Mouse (Mus musculus): ENCODE data around the gene Art1.
A peak's percentile ranks its signal among the peaks of the same experiment; 100 is the strongest.

The Art1 gene

DNA sequence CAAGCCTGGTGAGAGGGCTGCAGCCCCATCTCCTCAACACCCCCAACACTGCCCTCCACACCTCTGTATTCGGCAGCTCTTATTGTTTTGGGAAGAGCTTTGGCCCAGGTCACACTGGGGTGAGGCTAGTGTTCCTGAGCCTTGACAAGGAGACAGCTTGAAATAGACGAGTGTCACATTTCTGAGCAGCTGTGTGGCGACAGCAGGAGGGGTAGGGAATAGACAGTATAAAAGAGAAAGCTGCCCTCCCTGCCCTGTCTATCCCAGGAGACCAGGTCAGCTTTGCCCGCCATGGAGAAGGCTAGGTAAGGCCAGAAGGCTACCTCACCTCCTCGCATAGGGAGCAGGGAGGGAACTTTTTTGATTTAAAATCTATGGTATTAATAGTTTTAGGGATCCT, at the start of gene Art1:
TSS of gene Art1 (plus strand) at position 257 of the 400 bp plus-strand sequence.
- DNase-seq (ENCODE audit: low read depth): no peak

DNA sequence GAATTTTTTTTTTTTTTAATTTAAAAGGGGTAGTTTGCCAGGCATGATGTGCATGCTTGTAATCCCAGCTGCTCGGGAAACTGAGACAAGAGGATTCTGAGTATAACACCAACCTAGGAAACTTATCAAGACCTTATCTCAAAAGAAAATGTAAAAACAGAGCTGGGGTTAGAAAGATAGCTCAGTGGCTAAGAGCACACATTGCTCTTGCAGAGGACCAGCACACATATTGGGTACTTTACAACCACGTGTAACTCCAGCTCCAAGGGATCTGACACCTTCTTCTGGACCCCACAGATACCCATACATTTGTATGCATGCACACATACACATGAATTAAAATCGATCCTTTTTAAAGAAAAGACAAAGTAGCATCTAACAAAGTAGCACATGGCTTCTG, 40.2 kb upstream of the Art1 start:
- DNase-seq (ENCODE audit: low read depth): no peak

- no peak for DNase-seq (ENCODE audit: low read depth)
Observed at GRCm38 (mm10) chr7:102062203-102062602, 39.3 kb upstream of the Art1 start.

- DNase-seq (ENCODE audit: low read depth): no peak
Observed at GRCm38 (mm10) chr7:102063891-102064290, 37.7 kb upstream of the Art1 start.

DNA sequence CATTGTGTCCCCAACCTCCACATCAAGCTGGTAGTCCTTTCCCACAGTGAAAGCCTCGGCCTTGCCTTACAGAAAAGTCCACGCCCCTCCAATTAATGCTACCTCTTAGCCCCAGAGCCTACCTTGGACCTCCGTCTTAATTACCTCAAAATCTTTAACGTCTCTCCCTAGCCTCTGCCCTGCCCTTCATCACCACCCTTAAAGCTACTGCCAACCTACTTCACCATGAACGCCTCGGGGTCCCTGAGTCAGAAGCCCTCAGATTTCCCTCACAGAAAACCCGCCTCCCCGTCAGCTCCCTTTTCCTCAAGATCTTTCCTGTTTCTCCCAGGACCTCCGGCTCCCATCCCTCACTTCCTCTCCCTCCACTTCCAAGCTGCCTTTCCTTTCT, 36.9 kb upstream of the Art1 start:
- DNase-seq (ENCODE audit: low read depth): no peak

DNA sequence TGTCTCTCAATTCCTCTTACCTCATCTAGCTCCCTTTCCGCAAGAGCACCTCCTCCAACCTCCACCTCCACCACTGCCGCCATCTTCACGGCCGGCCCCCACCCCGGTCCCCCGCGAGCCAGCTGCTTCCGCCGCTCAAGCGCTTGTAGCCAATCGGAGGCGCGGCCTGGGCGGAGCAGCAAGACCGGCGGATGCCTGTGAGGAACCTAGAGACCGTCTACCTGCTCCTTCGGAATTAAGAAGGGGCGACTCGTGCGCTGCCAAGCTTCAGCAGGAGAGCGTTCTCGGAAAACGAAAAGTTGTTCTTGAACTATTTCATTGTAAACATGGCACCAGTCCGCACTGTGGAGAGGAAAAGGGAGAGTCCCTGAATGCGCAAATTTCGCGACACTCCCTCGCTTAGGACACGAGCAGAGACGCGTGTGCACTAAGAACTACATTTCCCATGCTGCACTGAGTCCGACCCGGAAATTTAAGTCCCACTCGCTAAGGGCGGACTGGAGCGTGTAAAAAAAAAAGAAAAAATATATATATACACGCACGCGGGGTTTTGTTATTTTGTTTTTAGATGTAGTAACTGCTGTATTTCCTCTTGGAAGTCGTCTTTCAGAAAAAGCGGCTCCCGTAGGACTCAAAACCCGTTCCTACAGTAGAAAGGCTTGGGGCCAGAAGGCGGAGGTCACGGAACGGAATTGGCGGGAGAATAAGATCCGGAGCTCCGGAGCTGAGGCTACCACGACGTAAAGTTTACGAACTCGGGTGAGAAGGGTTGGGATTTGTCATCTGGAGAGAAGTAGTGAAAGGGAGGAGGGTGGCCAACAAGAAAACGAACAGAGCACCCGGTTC, 36.3 kb upstream of the Art1 start, which contains the start of the genes Rnf121, Xndc1 and Xntrpc:
TSS of gene Rnf121 (minus strand) at position 424 of the 846 bp plus-strand sequence.
TSS of gene Xndc1 (plus strand) at position 466 of the 846 bp plus-strand sequence.
TSS of gene Xntrpc (plus strand) at position 668 of the 846 bp plus-strand sequence.
- DNase-seq (ENCODE audit: low read depth): peak; percentile 85

DNA sequence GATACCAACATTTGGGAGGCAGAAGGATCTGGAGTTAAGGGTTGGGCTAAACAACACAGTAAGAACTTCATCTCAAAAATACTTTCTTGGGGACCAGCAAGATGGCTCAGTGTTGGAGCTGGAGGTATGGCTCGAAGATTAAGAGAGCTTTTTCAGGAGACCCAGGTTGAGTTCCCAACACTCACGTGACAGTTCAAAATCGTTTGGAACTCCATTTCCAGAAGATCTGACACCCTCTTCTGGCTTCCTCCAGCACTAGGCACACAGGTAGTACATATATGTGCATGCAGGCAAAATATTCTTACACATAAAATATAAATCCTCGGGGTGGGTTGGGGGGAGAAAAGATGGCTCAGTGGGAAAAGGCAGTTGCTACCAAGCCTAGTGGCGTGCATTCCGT, 35.2 kb upstream of the Art1 start:
- no peak for DNase-seq (ENCODE audit: low read depth)

DNA sequence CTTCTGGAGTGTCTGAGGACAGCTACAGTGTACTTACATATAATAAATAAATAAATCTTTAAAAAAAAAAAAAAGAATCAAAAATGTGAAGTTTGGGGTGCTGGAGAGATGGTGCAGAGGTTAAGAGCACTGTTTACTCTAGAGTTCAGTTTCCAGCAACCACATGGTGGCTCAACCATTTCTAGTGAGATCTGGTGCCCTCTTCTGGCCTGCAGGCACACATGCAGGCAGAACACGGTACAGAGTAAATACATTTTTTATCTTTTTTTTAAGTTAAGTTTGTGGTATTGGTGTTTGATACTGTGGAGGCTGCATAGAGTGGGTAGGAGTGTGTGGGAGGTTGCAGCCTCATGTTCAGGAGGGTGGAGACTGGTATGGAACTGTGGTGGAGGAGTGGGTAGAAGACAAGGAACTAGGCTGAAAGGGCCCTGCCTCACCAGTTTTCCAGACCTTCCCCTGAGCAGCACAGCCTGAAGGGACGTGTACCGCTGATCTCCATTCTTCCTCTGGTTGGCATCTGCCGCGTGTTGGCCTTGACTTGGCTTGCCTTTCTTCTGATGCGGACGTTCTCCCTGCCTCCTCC, 24.7 kb upstream of the Art1 start:
- peak; percentile 46 for DNase-seq (ENCODE audit: low read depth)

DNA sequence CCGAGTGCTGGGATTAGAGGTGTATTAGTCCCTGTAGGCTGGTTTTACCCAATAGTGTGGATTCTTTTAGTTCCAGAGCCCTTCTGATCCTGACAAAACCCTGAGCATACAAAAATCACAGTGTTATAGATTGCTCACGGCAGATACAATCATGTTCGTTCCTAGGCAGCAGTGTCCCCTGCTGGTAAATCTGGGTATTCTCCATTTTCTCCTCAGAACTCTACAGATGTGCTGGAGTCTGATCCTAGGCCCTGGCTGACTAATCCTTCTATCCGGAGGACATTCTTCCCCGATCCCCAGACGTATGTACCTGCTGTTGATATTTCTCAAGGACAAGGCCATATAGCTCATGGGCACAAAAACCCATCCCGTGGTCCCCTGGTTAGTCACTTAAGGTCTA, 23.0 kb upstream of the Art1 start:
- no peak for DNase-seq (ENCODE audit: low read depth)

- DNase-seq (ENCODE audit: low read depth): no peak
Observed at GRCm38 (mm10) chr7:102080311-102080710, 21.2 kb upstream of the Art1 start.

DNA sequence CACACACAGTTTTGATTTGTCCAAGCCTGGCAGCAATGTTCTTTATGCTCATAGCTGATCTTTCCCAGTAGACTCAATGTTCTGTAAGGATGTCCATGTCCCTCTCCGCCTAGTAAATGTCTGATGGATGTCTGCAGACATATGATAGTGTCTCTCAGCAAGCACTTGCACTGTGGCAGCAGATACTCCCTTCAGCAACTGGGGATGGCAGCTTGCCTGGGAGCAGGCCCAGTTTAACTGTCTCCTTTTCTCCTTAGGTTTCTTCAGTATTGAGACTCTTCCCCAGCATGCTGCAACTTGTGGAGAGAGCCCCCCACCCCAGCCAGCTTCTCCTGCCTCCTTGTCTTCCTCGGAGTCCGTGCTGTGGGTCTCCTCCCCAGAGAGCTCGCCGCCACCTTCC, 19.8 kb upstream of the Art1 start:
- DNase-seq (ENCODE audit: low read depth): no peak

DNA sequence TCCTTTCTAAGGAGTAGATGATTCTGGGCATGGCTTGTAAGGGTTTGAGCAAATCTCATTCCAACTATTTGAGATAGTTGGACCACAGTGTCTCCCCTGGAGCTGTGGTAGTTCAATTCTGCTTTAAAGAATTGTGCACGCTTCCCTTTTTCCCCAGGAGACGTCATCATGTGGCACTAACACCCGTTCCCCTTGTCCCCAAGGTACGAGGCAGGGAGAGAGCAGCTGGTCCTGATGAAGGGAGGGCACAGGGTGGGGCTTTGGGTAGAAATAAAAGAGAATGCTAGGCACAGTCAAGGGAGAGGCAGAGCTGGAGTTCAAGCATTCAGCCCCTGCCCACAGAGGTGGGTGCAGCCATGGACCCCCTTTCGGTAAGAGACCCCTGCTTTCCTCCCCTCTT, 18.7 kb upstream of the Art1 start, which contains the start of gene Trpc2:
TSS of gene Trpc2 (plus strand) at position 301 of the 400 bp plus-strand sequence.
- no peak for DNase-seq (ENCODE audit: low read depth)

DNA sequence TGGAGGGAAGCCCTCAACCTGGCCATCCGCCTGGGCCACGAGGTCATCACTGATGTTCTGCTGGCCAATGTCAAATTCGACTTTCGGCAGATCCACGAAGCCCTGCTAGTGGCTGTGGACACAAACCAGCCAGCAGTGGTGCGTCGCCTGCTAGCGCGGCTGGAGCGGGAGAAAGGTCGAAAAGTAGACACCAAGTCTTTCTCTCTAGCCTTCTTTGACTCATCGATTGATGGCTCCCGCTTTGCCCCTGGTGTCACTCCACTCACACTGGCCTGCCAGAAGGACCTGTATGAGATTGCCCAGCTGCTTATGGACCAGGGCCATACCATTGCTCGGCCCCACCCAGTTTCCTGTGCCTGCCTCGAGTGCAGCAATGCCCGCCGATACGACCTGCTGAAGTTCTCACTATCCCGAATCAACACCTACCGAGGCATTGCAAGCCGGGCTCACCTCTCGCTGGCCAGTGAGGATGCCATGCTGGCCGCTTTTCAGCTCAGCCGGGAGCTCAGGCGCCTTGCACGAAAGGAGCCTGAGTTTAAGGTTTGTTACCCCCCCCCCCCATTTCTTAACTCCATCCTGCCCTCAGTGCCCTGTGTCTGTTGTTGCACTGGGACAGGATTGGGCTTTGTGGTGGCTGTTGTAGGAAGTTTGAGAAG, 17.4 kb upstream of the Art1 start:
- no peak for DNase-seq (ENCODE audit: low read depth)

- DNase-seq (ENCODE audit: low read depth): no peak
Observed at GRCm38 (mm10) chr7:102087336-102087735, 14.2 kb upstream of the Art1 start.

- peak; percentile 50 for DNase-seq (ENCODE audit: low read depth)
Observed at GRCm38 (mm10) chr7:102099760-102100661, 1.5 kb upstream of the Art1 start.

GRCm38 (mm10) chr7:102100868-102101267, 675 bp upstream of the Art1 start:
- DNase-seq (ENCODE audit: low read depth): no peak

DNA sequence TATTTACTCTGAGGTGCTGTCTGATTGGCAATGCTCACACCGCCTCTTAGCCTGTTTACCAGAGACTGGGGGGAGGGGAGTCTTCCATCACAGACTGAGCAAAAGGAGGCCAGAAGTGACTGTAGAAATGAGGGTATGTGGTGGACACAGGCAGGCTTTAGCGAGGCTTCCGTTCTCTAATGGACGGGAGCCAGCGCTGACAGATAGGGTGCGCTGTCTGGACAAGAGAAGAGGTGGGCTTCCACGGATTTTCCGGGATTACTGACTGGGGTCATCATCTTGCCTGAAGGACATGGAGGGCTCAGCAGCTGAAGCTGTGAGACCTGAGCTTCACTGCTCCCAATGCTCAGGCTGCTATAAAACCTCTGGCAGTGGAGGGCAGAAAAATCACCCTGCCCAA, 698 bp downstream of the Art1 start:
- DNase-seq (ENCODE audit: low read depth): no peak

GRCm38 (mm10) chr7:102102696-102103095, 1.2 kb downstream of the Art1 start:
- DNase-seq (ENCODE audit: low read depth): no peak

GRCm38 (mm10) chr7:102103555-102103954, 2.0 kb downstream of the Art1 start:
- DNase-seq (ENCODE audit: low read depth): peak; percentile 48

DNA sequence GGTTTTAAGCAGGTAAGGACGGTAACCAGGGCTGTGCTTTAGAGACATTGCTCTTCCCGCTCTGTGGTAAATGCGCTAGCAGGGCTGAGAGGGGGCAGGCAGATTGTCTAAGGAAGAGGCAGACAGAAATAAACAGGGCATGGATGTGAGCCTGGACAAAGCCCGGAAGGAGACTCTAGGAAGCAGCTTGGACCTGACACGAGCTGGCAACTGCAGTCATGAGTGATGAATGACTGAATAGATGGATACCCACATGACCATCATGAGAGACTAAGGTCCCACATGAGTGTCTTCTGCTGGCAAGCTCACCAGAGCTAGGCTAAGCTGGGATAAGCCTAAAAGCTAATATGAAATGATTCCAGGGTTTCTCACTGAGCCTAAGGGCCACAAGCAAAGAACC, 2.6 kb downstream of the Art1 start:
- no peak for DNase-seq (ENCODE audit: low read depth)

GRCm38 (mm10) chr7:102106700-102107141, 5.2 kb downstream of the Art1 start:
- DNase-seq (ENCODE audit: low read depth): no peak

GRCm38 (mm10) chr7:102108206-102108605, 6.7 kb downstream of the Art1 start:
- DNase-seq (ENCODE audit: low read depth): no peak
